In the genomic region with DNA sequence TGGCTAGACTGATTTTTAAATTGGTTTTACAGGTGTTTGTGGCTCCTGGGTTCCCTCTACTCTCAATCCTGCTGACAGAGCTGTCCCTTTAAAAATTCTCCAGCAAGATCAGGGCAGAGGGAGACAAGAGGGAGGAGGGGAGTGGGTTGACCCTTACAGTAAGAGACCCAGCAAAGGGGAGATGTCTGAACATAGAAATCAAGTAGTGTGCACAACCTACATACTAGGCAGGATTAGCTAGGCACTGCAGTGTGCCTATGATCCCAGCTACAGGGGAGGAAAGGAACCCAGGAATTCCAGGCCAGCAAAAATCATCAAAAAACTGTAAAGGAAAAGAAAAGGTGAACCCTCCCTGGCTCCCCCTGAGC, we compare ENCODE assay signal across 17 mouse cellular contexts.
DNase-seq lines count a peak whose midpoint lies in the region; ATAC-seq lines count a peak whose summit lies in the region.
"Had no signal": no experiment of that assay in that cellular context is flagged by ENCODE, and none has a peak within 500 bp of the region (broad histone marks: within the 10 kb centered on the region; RNA-seq: fewer than 3 reads in every experiment).

No protein-coding gene starts in this region.

- H3K27me3 ChIP-seq in neural tube, embryonic 11.5 days (ENCODE audit: control insufficient read depth, insufficient read depth, low read length), result no peaks in the 10 kb centered on the region
- peaks cover 3% of the 10 kb centered on the region; the same call in 1 of the 2 replicates for H3K27me3 ChIP-seq in hindbrain, embryonic 11.5 days (ENCODE audit: control insufficient read depth, insufficient read depth, low read length)
- H3K27me3 ChIP-seq in midbrain, embryonic 12.5 days, result peaks cover 31% of the 10 kb centered on the region
- H3K27me3 ChIP-seq in neural tube, embryonic 15.5 days (replicated peaks), result 0 out of 2 replicates have a peak, but pooled peaks cover 3% of the 10 kb centered on the region
- H3K27me3 ChIP-seq: Patski had no signal

- H3K9me3 ChIP-seq in neural tube, embryonic 11.5 days (ENCODE audit: control insufficient read depth, low read length), result no peaks in the 10 kb centered on the region
- no peaks in the 10 kb centered on the region for H3K9me3 ChIP-seq in hindbrain, embryonic 11.5 days (ENCODE audit: control insufficient read depth, low read length)
- H3K9me3 ChIP-seq in midbrain, embryonic 12.5 days, result no peaks in the 10 kb centered on the region
- H3K9me3 ChIP-seq in neural tube, embryonic 15.5 days (replicated peaks), result no peaks in the 10 kb centered on the region
- H3K9me3 ChIP-seq: embryonic facial prominence, embryonic 13.5 days had no signal

- no peak overlapping the region for H3K4me3 ChIP-seq in neural tube, embryonic 11.5 days (ENCODE audit: low read depth, low read length)
- no peak overlapping the region for H3K4me3 ChIP-seq in hindbrain, embryonic 11.5 days (ENCODE audit: low read depth, low read length)
- no peak overlapping the region for H3K4me3 ChIP-seq in midbrain, embryonic 12.5 days
- no peak overlapping the region for H3K4me3 ChIP-seq in neural tube, embryonic 15.5 days (replicated peaks)
- H3K4me3 ChIP-seq: embryonic facial prominence, embryonic 13.5 days; gastrocnemius, adult 2 months; layer of hippocampus, adult 2 months had no signal

- no peak overlapping the region for H3K9ac ChIP-seq in neural tube, embryonic 11.5 days (ENCODE audit: low read length)
- H3K9ac ChIP-seq in hindbrain, embryonic 11.5 days (ENCODE audit: low read depth, low read length), result no peak overlapping the region
- H3K9ac ChIP-seq in midbrain, embryonic 12.5 days (replicated peaks), result no peak overlapping the region
- H3K9ac ChIP-seq in neural tube, embryonic 15.5 days (replicated peaks), result no peak overlapping the region
- H3K9ac ChIP-seq: embryonic facial prominence, embryonic 13.5 days; lung, embryonic 14.5 days had no signal

- peak overlapping the region; percentile 64 for H3K27ac ChIP-seq in neural tube, embryonic 11.5 days (ENCODE audit: low read depth, low read length)
- H3K27ac ChIP-seq in hindbrain, embryonic 11.5 days (ENCODE audit: low read depth, low read length), result peak overlapping the region; percentile 73
- H3K27ac ChIP-seq in midbrain, embryonic 12.5 days (replicated peaks), result peak overlapping the region; percentile 84
- H3K27ac ChIP-seq in neural tube, embryonic 15.5 days (replicated peaks), result peak overlapping the region; percentile 69
- H3K27ac ChIP-seq: embryonic facial prominence, embryonic 13.5 days; gastrocnemius, adult 2 months; layer of hippocampus, adult 2 months had no signal

- peak; percentile 24; the same call in 1 of the 2 replicates for ATAC-seq in neural tube, embryonic 11.5 days (ENCODE audit: insufficient read depth, low FRiP score, low TSS enrichment)
- ATAC-seq in hindbrain, embryonic 11.5 days (ENCODE audit: low FRiP score), result no peak
- ATAC-seq in midbrain, embryonic 12.5 days (ENCODE audit: low FRiP score, low read depth), result peak; percentile 13; the same call in 1 of the 2 replicates
- no peak for ATAC-seq in neural tube, embryonic 15.5 days (ENCODE audit: low FRiP score)
- no peak for ATAC-seq in megakaryocyte, adult 5-6 weeks (ENCODE audit: poor library complexity, severe bottlenecking)

- no peak for DNase-seq in neural tube, embryonic 11.5 days (ENCODE audit: low spot score)
- DNase-seq in neural tube, embryonic 10.5 days (ENCODE audit: extremely low spot score, low spot score), result no peak
- DNase-seq in hindbrain, embryonic 11.5 days (ENCODE audit: low spot score), result no peak
- DNase-seq in heart, postnatal 4 days, result no peak
- DNase-seq in layer of hippocampus, adult 8-10 months (ENCODE audit: low spot score in 2 of 2), result no peak
- DNase-seq: cerebellum, adult 2 months; gastrocnemius, adult 2 months; left cerebral cortex, postnatal 4 days; lung, embryonic 14.5 days; lung, postnatal 4 days; thymus, postnatal 36 days had no signal

- no peaks in the 10 kb centered on the region for H3K36me3 ChIP-seq in neural tube, embryonic 11.5 days (ENCODE audit: control insufficient read depth, insufficient read depth, low read length)
- H3K36me3 ChIP-seq in hindbrain, embryonic 11.5 days (ENCODE audit: control insufficient read depth, insufficient read depth, low read length), result no peaks in the 10 kb centered on the region
- no peaks in the 10 kb centered on the region for H3K36me3 ChIP-seq in midbrain, embryonic 12.5 days
- no peaks in the 10 kb centered on the region for H3K36me3 ChIP-seq in neural tube, embryonic 15.5 days
- H3K36me3 ChIP-seq: embryonic facial prominence, embryonic 13.5 days had no signal

- no peak overlapping the region for H3K4me2 ChIP-seq in neural tube, embryonic 11.5 days (ENCODE audit: low read depth)
- H3K4me2 ChIP-seq in hindbrain, embryonic 11.5 days (replicated peaks; ENCODE audit: low read depth, low read length), result no peak overlapping the region
- no peak overlapping the region for H3K4me2 ChIP-seq in midbrain, embryonic 12.5 days (replicated peaks)
- H3K4me2 ChIP-seq in neural tube, embryonic 15.5 days, result no peak overlapping the region
- H3K4me2 ChIP-seq: embryonic facial prominence, embryonic 13.5 days; lung, embryonic 14.5 days had no signal

- H3K4me1 ChIP-seq in neural tube, embryonic 11.5 days (ENCODE audit: control insufficient read depth, insufficient read depth, low read length), result peaks cover 34% of the 10 kb centered on the region
- H3K4me1 ChIP-seq in hindbrain, embryonic 11.5 days (replicated peaks; ENCODE audit: control insufficient read depth, insufficient read depth, low read length), result peaks cover 24% of the 10 kb centered on the region
- peaks cover 54% of the 10 kb centered on the region for H3K4me1 ChIP-seq in midbrain, embryonic 12.5 days
- H3K4me1 ChIP-seq in neural tube, embryonic 15.5 days, result peaks cover 39% of the 10 kb centered on the region

Comparison
In these comparisons a context has a peak if more than half of its experiments do, and no peak if none do; other contexts are left out.
1. ATAC-seq: peak in neural tube, embryonic 11.5 days (single experiment) and midbrain, embryonic 12.5 days (single experiment); none in hindbrain, embryonic 11.5 days (single experiment), neural tube, embryonic 15.5 days (single experiment) and megakaryocyte, adult 5-6 weeks (single experiment).
2. Peak in every context shown above with its lines, with median percentiles within 50 percentile points of each other: H3K27ac ChIP-seq.